Mouse (Mus musculus): ENCODE results near the gene 4933400A11Rik.

DNA sequence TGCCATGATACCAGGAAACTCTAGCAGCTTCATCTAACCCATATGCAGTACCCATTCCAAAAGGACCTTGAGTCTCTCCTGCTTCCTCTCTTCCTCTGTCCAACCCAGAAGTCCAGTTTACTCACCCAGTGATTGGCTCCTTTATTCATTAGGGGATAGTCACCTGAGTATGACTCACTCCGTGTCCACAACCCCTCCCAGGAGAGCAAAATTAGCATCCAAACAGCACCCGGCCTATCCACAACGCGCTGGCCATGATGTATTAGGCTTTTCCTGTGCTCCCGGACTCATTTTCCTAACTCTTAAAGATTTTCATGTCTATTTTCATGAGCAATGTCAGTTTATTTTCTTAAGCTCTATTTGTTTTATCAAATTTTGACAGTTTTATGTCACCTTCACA, 10.3 kb upstream of the 4933400A11Rik start:
- TF ChIP-seq CTCF (conservative IDR thresholded peaks at IDR 0.05; ENCODE audit: insufficient read depth, insufficient read length, low read depth, low read length) (no peak), POLR2A (IDR thresholded peaks at IDR 0.05; ENCODE audit: low read depth, low read length) (no peak)

All from kidney, adult 2 months (tissue).